In the genomic region with DNA sequence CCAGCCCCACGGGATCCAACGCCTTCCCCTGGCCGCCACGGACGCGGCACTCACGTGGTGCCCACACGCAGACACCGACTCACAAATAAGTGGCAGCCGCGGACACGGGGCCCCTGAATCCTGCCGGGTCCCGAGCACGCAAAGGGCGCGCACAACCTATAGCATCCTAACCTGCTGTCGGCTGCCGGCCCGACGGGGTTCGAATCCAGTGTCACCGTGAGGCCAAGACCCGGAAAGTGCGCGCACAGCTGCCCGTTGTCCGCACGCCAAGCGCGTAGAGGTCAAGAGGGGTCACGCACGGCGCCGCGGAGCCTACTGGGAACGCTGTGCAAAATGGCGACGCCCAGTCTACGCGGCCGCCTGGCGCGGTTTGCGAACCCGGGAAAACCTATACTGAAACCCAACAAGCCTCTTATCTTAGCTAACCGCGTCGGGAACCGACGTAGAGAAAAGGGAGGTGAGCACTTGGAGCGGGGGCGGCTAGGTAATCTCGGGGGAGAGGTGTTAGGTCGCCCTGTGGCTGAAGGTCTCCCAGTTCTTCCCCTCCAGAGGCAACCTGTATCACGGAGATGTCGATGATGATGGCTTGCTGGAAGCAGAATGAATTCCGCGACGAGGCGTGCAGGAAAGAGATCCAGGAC, we compare ENCODE assay signal across 8 mouse cellular contexts. TPM values are rescaled to one million over a fixed set of nuclear protein-coding genes. Genes with fewer than 3 reads are reported as not detected.
DNase-seq lines count a peak whose midpoint lies in the region; ATAC-seq and TF ChIP-seq lines count a peak whose summit lies in the region.

TSS of gene Chchd1 (plus strand) at position 266 of the 641 bp plus-strand sequence.

- H3K9me3 ChIP-seq in embryonic facial prominence, embryonic 10.5 days = no peaks in the 10 kb centered on the region
- H3K9me3 ChIP-seq in intestine, postnatal 0 days (ENCODE audit: control insufficient read depth) = no peaks in the 10 kb centered on the region
- no peaks in the 10 kb centered on the region for H3K9me3 ChIP-seq in midbrain, embryonic 11.5 days (ENCODE audit: control insufficient read depth, low read length)

- no peaks in the 10 kb centered on the region for H3K27me3 ChIP-seq in embryonic facial prominence, embryonic 10.5 days (replicated peaks; ENCODE audit: low read depth, poor library complexity, severe bottlenecking)
- H3K27me3 ChIP-seq in intestine, postnatal 0 days (replicated peaks; ENCODE audit: control insufficient read depth, insufficient read depth, low read length) = no peaks in the 10 kb centered on the region
- H3K27me3 ChIP-seq in midbrain, embryonic 11.5 days (ENCODE audit: control insufficient read depth, insufficient read depth, low read length) = no peaks in the 10 kb centered on the region

- H3K4me1 ChIP-seq in embryonic facial prominence, embryonic 10.5 days = peaks cover 39% of the 10 kb centered on the region
- peaks cover 2% of the 10 kb centered on the region; the same call in 1 of the 2 replicates for H3K4me1 ChIP-seq in intestine, postnatal 0 days (replicated peaks; ENCODE audit: control insufficient read depth, insufficient read depth, low read length)
- peaks cover 17% of the 10 kb centered on the region for H3K4me1 ChIP-seq in midbrain, embryonic 11.5 days (ENCODE audit: control insufficient read depth, insufficient read depth, low read length)

- no peak for TF ChIP-seq CTCF in intestine, postnatal 0 days (IDR thresholded peaks at IDR 0.05; ENCODE audit: low read depth)

- H3K36me3 ChIP-seq in embryonic facial prominence, embryonic 10.5 days (replicated peaks) = peaks cover 40% of the 10 kb centered on the region
- H3K36me3 ChIP-seq in intestine, postnatal 0 days (ENCODE audit: control insufficient read depth, insufficient read depth) = no peaks in the 10 kb centered on the region; the same call in 1 of the 2 replicates
- peaks cover 8% of the 10 kb centered on the region; the same call in 1 of the 2 replicates for H3K36me3 ChIP-seq in midbrain, embryonic 11.5 days (ENCODE audit: control insufficient read depth, insufficient read depth, low read length)

- peak within 1 kb of the TSS; percentile 67 for H3K4me3 ChIP-seq in embryonic facial prominence, embryonic 10.5 days
- H3K4me3 ChIP-seq in intestine, postnatal 0 days (ENCODE audit: low read depth, low read length) = peak within 1 kb of the TSS; percentile 72
- peak within 1 kb of the TSS; percentile 82 for H3K4me3 ChIP-seq in midbrain, embryonic 11.5 days (ENCODE audit: low read depth, low read length)

- H3K9ac ChIP-seq in intestine, postnatal 0 days (ENCODE audit: low read depth, low read length) = peak within 1 kb of the TSS; percentile 82
- peak within 1 kb of the TSS; percentile 95 for H3K9ac ChIP-seq in midbrain, embryonic 11.5 days (ENCODE audit: low read length)

- H3K27ac ChIP-seq in embryonic facial prominence, embryonic 10.5 days (replicated peaks) = peak within 1 kb of the TSS; percentile 98
- peak within 1 kb of the TSS; percentile 91 for H3K27ac ChIP-seq in intestine, postnatal 0 days (ENCODE audit: low read depth, low read length)
- H3K27ac ChIP-seq in midbrain, embryonic 11.5 days (ENCODE audit: low read depth, low read length) = peak within 1 kb of the TSS; percentile 69

- ATAC-seq in intestine, postnatal 0 days = peak; percentile 73
- ATAC-seq in midbrain, embryonic 11.5 days (ENCODE audit: low FRiP score) = peak; percentile 72

- intact Hi-C loops in left cerebral cortex, postnatal 4 days (cut with DNase I) = no loop called here

- under 1% methylated on average over 61 of the region's 61 CpGs for WGBS in embryonic facial prominence, embryonic 10.5 days
- 0% methylated on average over 61 of the region's 61 CpGs for WGBS in intestine, postnatal 0 days
- WGBS in midbrain, embryonic 11.5 days = under 1% methylated on average over 61 of the region's 61 CpGs

- peak; percentile 95 for DNase-seq in adrenal gland, postnatal 10 days
- peak; percentile 92 for DNase-seq in embryonic facial prominence, embryonic 10.5 days (ENCODE audit: low spot score)
- no peak for DNase-seq in gonadal fat pad, adult 2 months (ENCODE audit: low read depth)
- peak; percentile 91 for DNase-seq in left cerebral cortex, postnatal 4 days
- peak; percentile 99 for DNase-seq in midbrain, embryonic 11.5 days (ENCODE audit: low spot score, missing footprints)
- DNase-seq in right cerebral cortex, postnatal 4 days = peak; percentile 93
- DNase-seq in yolk sac, embryonic 10.5 days (ENCODE audit: low spot score) = peak; percentile 91

- peak within 1 kb of the TSS; percentile 71 for H3K4me2 ChIP-seq in intestine, postnatal 0 days (replicated peaks; ENCODE audit: low read depth)
- H3K4me2 ChIP-seq in midbrain, embryonic 11.5 days = peak within 1 kb of the TSS; percentile 68

RNA-seq across cellular contexts. Expression of gene Chchd1, which starts in this region (rescaled TPM):
- total RNA-seq in adrenal gland, postnatal 10 days (2021) = 10 to 100 TPM; 91.8 to 96.3 TPM
- 253 and 263 TPM in 2 replicates for polyA plus RNA-seq in embryonic facial prominence, embryonic 10.5 days (2016; fragmentation: Nextera tagmentation; extraction: Ambion mirVana)
- polyA plus RNA-seq in gonadal fat pad, adult 2 months (2012; rRNA removed) = 32.0 and 32.1 TPM in 2 replicates
- 143 and 150 TPM in 2 replicates for polyA plus RNA-seq in intestine, postnatal 0 days (2015; fragmentation: Nextera tagmentation; extraction: Ambion mirVana)
- 10 to 100 TPM; 75.5 to 76.4 TPM for total RNA-seq in left cerebral cortex, postnatal 4 days (2021)
- 256 and 258 TPM in 2 replicates for polyA plus RNA-seq in midbrain, embryonic 11.5 days (2014; fragmentation: Nextera tagmentation; extraction: Ambion mirVana)
